In the genomic region with DNA sequence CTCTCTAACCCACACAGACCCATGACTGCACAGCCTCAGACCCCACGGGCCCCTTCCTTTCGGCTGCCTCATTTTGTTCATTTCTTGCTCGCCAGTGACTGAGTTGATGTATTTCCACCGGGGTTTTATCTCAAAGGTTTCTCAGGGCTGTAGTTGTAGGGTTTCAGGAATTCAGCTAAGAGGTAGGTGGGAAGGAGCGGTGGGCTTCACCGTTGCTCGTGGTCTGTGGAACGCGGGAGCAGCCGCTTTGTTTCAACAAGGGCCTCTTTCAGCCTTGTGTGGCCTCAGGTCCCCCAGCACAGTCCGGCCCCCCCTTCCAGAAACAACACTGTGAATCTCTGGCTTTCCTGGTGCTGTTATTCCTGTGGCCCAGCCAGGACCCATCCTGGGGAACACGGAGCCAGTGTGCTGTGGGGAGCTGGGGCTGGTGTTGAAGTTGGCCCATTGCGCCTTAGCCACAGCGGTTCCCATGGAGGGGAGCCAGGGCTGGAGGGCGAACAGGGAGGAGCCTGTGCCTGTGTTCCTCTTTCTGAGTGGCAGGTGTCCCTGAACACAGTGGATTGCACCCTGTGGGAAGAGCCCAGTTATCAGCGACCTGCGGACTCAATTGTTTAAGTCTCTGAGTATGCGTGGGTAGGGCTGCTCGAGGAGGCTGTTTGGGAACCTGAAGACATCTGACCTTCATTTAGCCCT, we compare ENCODE assay signal across 10 mouse cellular contexts.
DNase-seq lines count a peak whose midpoint lies in the region; ATAC-seq and TF ChIP-seq lines count a peak whose summit lies in the region.
"Had no signal": no experiment of that assay in that cellular context is flagged by ENCODE, and none has a peak within 500 bp of the region (broad histone marks: within the 10 kb centered on the region; RNA-seq: fewer than 3 reads in every experiment).

No protein-coding gene starts in this region.

- TF ChIP-seq CTCF in kidney, adult 2 months (conservative IDR thresholded peaks at IDR 0.05; ENCODE audit: insufficient read depth, insufficient read length, low read depth, low read length): no peak
- TF ChIP-seq CTCF in MEL (IDR thresholded peaks at IDR 0.05 in 2 of 3, conservative IDR thresholded peaks at IDR 0.05 in 1 of 3; ENCODE audit: control insufficient read depth in 1 of 3, insufficient read depth in 1 of 3, low read depth in 2 of 3, low read length in 3 of 3, poor library complexity in 1 of 3, severe bottlenecking in 1 of 3): no peak
- TF ChIP-seq CTCF in forebrain, postnatal 0 days (IDR thresholded peaks at IDR 0.05; ENCODE audit: low read depth): no peak

- DNase-seq in kidney, adult 18-20 months: peak; percentile 11
- no peak for DNase-seq in kidney, adult 2 months
- DNase-seq in MEL (ENCODE audit: low read depth, low spot score): peak; percentile 97
- peak; percentile 68 for DNase-seq in gonadal fat pad, adult 2 months (ENCODE audit: low read depth)
- no peak for DNase-seq in forebrain, embryonic 14.5 days (ENCODE audit: low spot score)
- no peak for DNase-seq in forebrain, postnatal 0 days
- DNase-seq in layer of hippocampus, adult 8-10 months (ENCODE audit: low spot score in 2 of 2): no peak
- DNase-seq: thymus, adult 2 months had no signal

- TF ChIP-seq RAD21 in MEL (IDR thresholded peaks at IDR 0.05; ENCODE audit: low read depth, low read length): no peak

- WGBS in kidney, adult 2 months: 78% methylated on average over 19 of the region's 19 CpGs
- WGBS in limb, embryonic 15.5 days: 63% methylated on average over 19 of the region's 19 CpGs
- 79% methylated on average over 19 of the region's 19 CpGs for WGBS in forebrain, embryonic 14.5 days
- WGBS in forebrain, postnatal 0 days: 72% methylated on average over 19 of the region's 19 CpGs

- no peak overlapping the region for H3K4me3 ChIP-seq in kidney, adult 2 months (ENCODE audit: insufficient read depth, low read depth, low read length)
- H3K4me3 ChIP-seq in MEL (ENCODE audit: control insufficient read depth in 1 of 2, insufficient read depth in 1 of 2, low read depth in 2 of 2, low read length in 2 of 2): peak overlapping the region; percentile 33 to 47
- H3K4me3 ChIP-seq in limb, embryonic 15.5 days: no peak overlapping the region
- no peak overlapping the region for H3K4me3 ChIP-seq in forebrain, embryonic 14.5 days (ENCODE audit: low read depth, low read length)
- H3K4me3 ChIP-seq in forebrain, postnatal 0 days (ENCODE audit: low read depth, low read length): no peak overlapping the region

- no peak overlapping the region for H3K4me2 ChIP-seq in limb, embryonic 15.5 days
- H3K4me2 ChIP-seq in forebrain, embryonic 14.5 days (ENCODE audit: low read length): no peak overlapping the region
- no peak overlapping the region for H3K4me2 ChIP-seq in forebrain, postnatal 0 days (ENCODE audit: low read depth)

- no peaks in the 10 kb centered on the region for H3K36me3 ChIP-seq in kidney, adult 2 months (ENCODE audit: control insufficient read depth, insufficient read depth, low read length)
- peaks cover 0 to 40% of the 10 kb centered on the region in 2 experiments; a peak in 2 of 4 replicates for H3K36me3 ChIP-seq in MEL (ENCODE audit: control insufficient read depth in 1 of 2, insufficient read depth in 2 of 2, low read length in 2 of 2)
- H3K36me3 ChIP-seq in limb, embryonic 15.5 days: no peaks in the 10 kb centered on the region
- no peaks in the 10 kb centered on the region for H3K36me3 ChIP-seq in forebrain, embryonic 14.5 days (ENCODE audit: control insufficient read depth, insufficient read depth, low read length)
- H3K36me3 ChIP-seq in forebrain, postnatal 0 days (ENCODE audit: insufficient read depth): no peaks in the 10 kb centered on the region
- H3K36me3 ChIP-seq: G1E had no signal

- no peak overlapping the region for H3K27ac ChIP-seq in kidney, adult 2 months (ENCODE audit: insufficient read depth, low read depth, low read length)
- H3K27ac ChIP-seq in MEL (ENCODE audit: control insufficient read depth, low read depth, low read length): peak overlapping the region; percentile 93
- peak overlapping the region; percentile 77 for H3K27ac ChIP-seq in limb, embryonic 15.5 days
- H3K27ac ChIP-seq in forebrain, embryonic 14.5 days (ENCODE audit: low read depth, low read length): no peak overlapping the region
- no peak overlapping the region for H3K27ac ChIP-seq in forebrain, postnatal 0 days (ENCODE audit: low read depth, low read length)

- H3K27me3 ChIP-seq in kidney, adult 2 months (replicated peaks; ENCODE audit: control insufficient read depth, insufficient read depth, low read length): no peaks in the 10 kb centered on the region
- no peaks in the 10 kb centered on the region for H3K27me3 ChIP-seq in MEL (ENCODE audit: control insufficient read depth in 1 of 2, insufficient read depth in 2 of 2, low read length in 2 of 2)
- no peaks in the 10 kb centered on the region for H3K27me3 ChIP-seq in limb, embryonic 15.5 days
- no peaks in the 10 kb centered on the region for H3K27me3 ChIP-seq in forebrain, embryonic 14.5 days (replicated peaks; ENCODE audit: control insufficient read depth, insufficient read depth, low read length)
- H3K27me3 ChIP-seq in forebrain, postnatal 0 days (ENCODE audit: insufficient read depth, low read length): no peaks in the 10 kb centered on the region

- H3K9me3 ChIP-seq in MEL (replicated peaks; ENCODE audit: insufficient read depth, low read length): no peaks in the 10 kb centered on the region
- H3K9me3 ChIP-seq in limb, embryonic 15.5 days: no peaks in the 10 kb centered on the region
- no peaks in the 10 kb centered on the region for H3K9me3 ChIP-seq in forebrain, embryonic 14.5 days (replicated peaks; ENCODE audit: control insufficient read depth, low read length)
- no peaks in the 10 kb centered on the region for H3K9me3 ChIP-seq in forebrain, postnatal 0 days (ENCODE audit: low read length)

- TF ChIP-seq EP300 in MEL (IDR thresholded peaks at IDR 0.05; ENCODE audit: low read depth in 1 of 2, low read length in 2 of 2): peak in 1 of 2 experiments; percentile 81; a peak in 3 of 4 replicates

- H3K79me2 ChIP-seq in MEL (ENCODE audit: control insufficient read depth, insufficient read depth, low read length, poor library complexity): no peaks in the 10 kb centered on the region; the same call in 1 of the 2 replicates

- peaks cover 2% of the 10 kb centered on the region; the same call in 1 of the 2 replicates for H3K4me1 ChIP-seq in kidney, adult 2 months (ENCODE audit: control insufficient read depth, insufficient read depth, low read length)
- peaks cover 24 to 52% of the 10 kb centered on the region in 2 experiments for H3K4me1 ChIP-seq in MEL (ENCODE audit: control insufficient read depth in 1 of 2, insufficient read depth in 2 of 2, low read length in 2 of 2)
- peaks cover 33% of the 10 kb centered on the region; the same call in 1 of the 2 replicates for H3K4me1 ChIP-seq in limb, embryonic 15.5 days
- H3K4me1 ChIP-seq in forebrain, embryonic 14.5 days (ENCODE audit: control insufficient read depth, insufficient read depth, low read length): no peaks in the 10 kb centered on the region
- H3K4me1 ChIP-seq in forebrain, postnatal 0 days (ENCODE audit: insufficient read depth): no peaks in the 10 kb centered on the region

- peak overlapping the region; percentile 70 for H3K9ac ChIP-seq in MEL (ENCODE audit: control insufficient read depth, low read depth, low read length, poor library complexity, severe bottlenecking)
- no peak overlapping the region for H3K9ac ChIP-seq in limb, embryonic 15.5 days
- H3K9ac ChIP-seq in forebrain, embryonic 14.5 days (ENCODE audit: low read length): no peak overlapping the region
- H3K9ac ChIP-seq in forebrain, postnatal 0 days: no peak overlapping the region

- no peak for TF ChIP-seq POLR2A in kidney, adult 2 months (IDR thresholded peaks at IDR 0.05; ENCODE audit: low read depth, low read length)
- peak; percentile 46 to 69; a peak in 2 of 4 replicates for TF ChIP-seq POLR2A in MEL (IDR thresholded peaks at IDR 0.05; ENCODE audit: control insufficient read depth in 1 of 2, insufficient read depth in 1 of 2, low read depth in 1 of 2, low read length in 2 of 2, poor library complexity in 1 of 2)

- peak; percentile 85 for ATAC-seq in limb, embryonic 15.5 days (ENCODE audit: insufficient number of reproducible peaks, low FRiP score, low TSS enrichment, low read depth)
- ATAC-seq in forebrain, embryonic 14.5 days: no peak
- no peak; the same call in 1 of the 2 replicates for ATAC-seq in forebrain, postnatal 0 days

TF ChIP-seq in MEL, 35 proteins besides CTCF, POLR2A, EP300 and RAD21 (continues in another document):
- TF ChIP-seq TCF12 (IDR thresholded peaks at IDR 0.05; ENCODE audit: low read depth, low read length) (peak; percentile 86), ZMIZ1 (IDR thresholded peaks at IDR 0.05; ENCODE audit: low read depth, low read length) (no peak; the same call in 1 of the 2 replicates), MEF2A (IDR thresholded peaks at IDR 0.05; ENCODE audit: extremely low read depth, insufficient replicate concordance, low read depth, low read length, poor library complexity, severe bottlenecking) (no peak), BHLHE40 (IDR thresholded peaks at IDR 0.05; ENCODE audit: borderline replicate concordance, low read depth, low read length) (no peak), USF2 (IDR thresholded peaks at IDR 0.05; ENCODE audit: borderline replicate concordance in 1 of 2, insufficient read depth in 1 of 2, low read depth in 1 of 2, low read length in 2 of 2) (no peak), SMC3 (IDR thresholded peaks at IDR 0.05; ENCODE audit: low read depth, low read length) (no peak), ELF1 (IDR thresholded peaks at IDR 0.05; ENCODE audit: low read depth, low read length) (0 out of 2 replicates have a peak, but pooled peaks have one; percentile 8), TBP (IDR thresholded peaks at IDR 0.05; ENCODE audit: low read depth, low read length) (peak; percentile 86), JUND (IDR thresholded peaks at IDR 0.05; ENCODE audit: low read depth, low read length) (no peak), GATA1 (IDR thresholded peaks at IDR 0.05; ENCODE audit: low read depth, low read length) (peak; percentile 76), UBTF (IDR thresholded peaks at IDR 0.05; ENCODE audit: borderline replicate concordance, insufficient read depth, low read depth, low read length) (0 out of 2 replicates have a peak, but pooled peaks have one; percentile 72), POLR2AphosphoS5 (IDR thresholded peaks at IDR 0.05; ENCODE audit: borderline replicate concordance, low read depth, low read length) (no peak; the same call in 1 of the 2 replicates), POLR2AphosphoS2 (IDR thresholded peaks at IDR 0.05; ENCODE audit: low read length) (peak; percentile 40; the same call in 1 of the 2 replicates), MAX (IDR thresholded peaks at IDR 0.05; ENCODE audit: low read length) (no peak; the same call in 1 of the 2 replicates), ZKSCAN1 (IDR thresholded peaks at IDR 0.05; ENCODE audit: low read depth, low read length) (no peak), RCOR1 (IDR thresholded peaks at IDR 0.05; ENCODE audit: low read depth, low read length) (no peak; the same call in 1 of the 2 replicates), TAL1 (IDR thresholded peaks at IDR 0.05; ENCODE audit: low read length) (peak; percentile 66), MYC (IDR thresholded peaks at IDR 0.05; ENCODE audit: low read depth, low read length) (no peak)

Comparison
In these comparisons a context has a peak if more than half of its experiments do, and no peak if none do; other contexts are left out.
1. DNase-seq: peak in kidney, adult 18-20 months (single experiment), MEL (single experiment) and gonadal fat pad, adult 2 months (single experiment); none in kidney, adult 2 months (single experiment), forebrain, embryonic 14.5 days (single experiment), forebrain, postnatal 0 days (single experiment) and layer of hippocampus, adult 8-10 months (0 of 2).
2. H3K27ac ChIP-seq: peak in MEL (single experiment) and limb, embryonic 15.5 days (single experiment); none in kidney, adult 2 months (single experiment), forebrain, embryonic 14.5 days (single experiment) and forebrain, postnatal 0 days (single experiment).
3. H3K4me3 ChIP-seq: peak in MEL (2 of 2); none in kidney, adult 2 months (single experiment), limb, embryonic 15.5 days (single experiment), forebrain, embryonic 14.5 days (single experiment) and forebrain, postnatal 0 days (single experiment).